Mouse (Mus musculus): ENCODE measurements around the gene Gar1.

DNA sequence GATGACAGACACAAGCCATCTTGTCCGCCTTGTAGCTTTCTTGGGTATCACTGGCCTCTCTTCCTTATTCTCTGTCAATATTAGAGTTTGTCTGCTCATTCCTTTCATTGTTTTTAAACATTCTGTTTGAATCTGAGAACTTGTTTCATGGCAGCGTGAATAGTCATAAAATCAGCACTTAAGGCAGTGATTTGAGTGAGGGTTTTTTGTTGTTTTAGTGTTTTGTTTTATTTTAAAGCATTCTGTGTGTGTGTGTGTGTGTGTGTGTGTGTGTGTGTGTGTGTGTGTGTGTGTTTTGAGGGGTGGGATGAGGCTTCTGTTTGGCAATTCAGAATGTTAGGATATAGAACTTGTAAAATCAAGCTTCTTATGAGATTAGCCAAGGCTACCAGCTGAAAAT lies 48.7 kb upstream of the Gar1 start:
- no peak for TF ChIP-seq POLR2A (IDR thresholded peaks at IDR 0.05; ENCODE audit: borderline replicate concordance, low read depth, low read length)
- no peak for TF ChIP-seq CTCF (IDR thresholded peaks at IDR 0.05; ENCODE audit: low read depth, low read length)
